Mouse (Mus musculus): ENCODE measurements at regions not wholly inside any gene's neighbourhood (a gene's known extent, or its start where the extent isn't known, plus 50 kb on each side); places are given as distances from the start of the nearest gene placed in this dataset.
A peak's percentile ranks its signal among the peaks of the same experiment; 100 is the strongest.

GRCm38 (mm10) chr13:44131916-44132315, 347.3 kb downstream of the Cd83 start:
- no peak for DNase-seq (ENCODE audit: low read depth, low spot score)

DNA sequence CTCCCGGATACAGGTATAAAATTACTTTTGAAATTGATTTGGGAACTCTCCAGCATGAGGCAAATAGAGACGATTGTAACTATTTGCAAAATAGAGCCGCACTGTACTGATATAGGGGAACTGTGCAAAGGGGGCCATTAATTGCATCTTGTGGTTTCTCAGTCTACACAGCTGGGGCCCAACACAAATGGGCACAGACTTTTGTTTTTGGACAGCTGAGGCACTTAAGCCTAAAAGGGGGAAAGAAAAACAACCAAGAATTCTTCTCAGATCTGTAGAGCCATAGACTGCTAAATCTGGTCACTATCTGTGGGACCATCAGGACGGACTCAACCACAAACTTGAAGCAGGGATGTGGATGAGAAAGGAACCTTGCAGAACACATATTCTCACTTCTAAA, 347.9 kb downstream of the Cd83 start:
- no peak for DNase-seq (ENCODE audit: low read depth, low spot score)

DNA sequence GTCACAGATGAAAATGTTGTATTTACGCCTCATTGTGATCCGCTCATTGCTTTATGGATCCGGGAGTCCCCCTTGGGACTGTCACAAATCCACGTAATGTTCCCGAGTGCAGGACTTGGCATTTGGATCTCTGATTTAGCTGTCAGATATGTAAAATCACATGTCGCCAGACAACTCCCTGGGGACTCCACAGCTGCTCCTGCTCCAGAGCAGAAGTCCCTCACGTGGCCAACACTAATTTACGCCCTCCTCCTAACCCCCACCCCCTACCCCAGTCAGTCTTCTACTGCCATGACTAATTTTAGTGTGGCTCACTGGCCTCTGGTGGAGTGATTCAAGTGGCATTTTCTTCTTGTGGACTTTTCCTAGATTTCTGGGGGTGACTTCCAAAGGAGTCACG, 348.9 kb downstream of the Cd83 start:
- DNase-seq (ENCODE audit: low read depth, low spot score): peak; percentile 61

GRCm38 (mm10) chr13:44141181-44141580, 356.6 kb downstream of the Cd83 start:
- DNase-seq (ENCODE audit: low read depth, low spot score): no peak

GRCm38 (mm10) chr13:44145441-44145840, 360.9 kb downstream of the Cd83 start:
- no peak for DNase-seq (ENCODE audit: low read depth, low spot score)

- DNase-seq (ENCODE audit: low read depth, low spot score): no peak
Observed at GRCm38 (mm10) chr13:44147841-44148240, 363.3 kb downstream of the Cd83 start.

DNA sequence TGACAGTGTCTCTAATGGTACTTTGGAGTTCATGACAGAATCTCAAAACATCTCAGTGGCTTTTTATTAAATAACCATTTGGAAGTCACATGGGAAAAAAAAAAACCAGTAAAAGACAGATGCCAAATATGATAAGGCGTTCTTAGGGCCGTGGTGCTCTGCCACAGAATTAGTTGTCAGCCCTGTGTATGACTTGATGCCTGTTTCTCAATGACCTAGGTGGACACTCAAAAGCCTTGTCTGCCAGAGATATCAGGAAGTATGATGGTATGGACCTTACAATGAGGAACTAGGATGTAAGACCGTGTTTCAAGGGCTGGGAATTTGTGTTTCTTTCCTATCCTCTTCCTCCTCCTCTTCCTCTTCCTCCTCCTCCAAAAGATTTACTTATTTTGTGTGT, 364.9 kb downstream of the Cd83 start:
- DNase-seq (ENCODE audit: low read depth, low spot score): no peak

DNA sequence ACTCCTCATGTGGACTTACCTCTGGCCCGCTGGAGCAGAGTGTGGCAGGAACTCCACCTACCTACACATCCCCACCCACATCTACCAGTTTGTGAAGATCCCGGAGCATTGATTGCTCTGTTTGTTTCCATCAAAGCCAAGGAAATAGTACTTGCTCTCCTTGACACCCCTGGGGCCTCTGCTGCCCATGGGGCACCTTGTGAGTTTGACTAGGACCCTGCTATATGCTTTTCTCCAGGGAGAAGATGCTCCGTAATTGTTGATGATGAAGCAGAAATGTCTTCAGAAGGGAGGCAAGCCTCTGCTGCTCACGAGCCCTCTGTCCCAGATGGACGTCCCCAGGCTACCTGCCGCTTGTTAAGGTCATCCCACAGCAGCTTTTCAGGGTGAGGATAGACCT, 367.0 kb downstream of the Cd83 start:
- DNase-seq (ENCODE audit: low read depth, low spot score): no peak

- DNase-seq (ENCODE audit: low read depth, low spot score): no peak
Observed at GRCm38 (mm10) chr13:44152806-44153613, 368.4 kb downstream of the Cd83 start.

DNA sequence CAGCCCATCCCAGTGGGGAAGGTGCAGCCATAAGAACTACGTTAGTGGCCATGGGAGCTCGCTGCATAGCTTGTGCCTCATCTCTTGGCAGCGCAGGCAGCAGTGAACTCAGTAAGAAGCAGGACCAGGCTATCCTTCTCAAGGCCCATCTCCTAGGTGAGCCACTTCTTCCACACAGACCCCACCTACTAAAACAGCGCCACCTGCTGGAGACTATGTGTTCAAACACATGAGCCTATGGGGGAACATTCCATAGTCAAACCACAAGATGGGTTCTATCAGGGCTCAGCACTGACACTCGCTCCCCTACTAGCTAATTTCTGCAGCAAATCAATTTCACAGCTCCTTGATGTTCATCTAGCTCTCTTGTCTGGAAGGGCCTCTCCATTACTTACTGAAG, 369.2 kb downstream of the Cd83 start:
- DNase-seq (ENCODE audit: low read depth, low spot score): no peak

GRCm38 (mm10) chr13:44155956-44156355, 371.4 kb downstream of the Cd83 start:
- no peak for DNase-seq (ENCODE audit: low read depth, low spot score)

DNA sequence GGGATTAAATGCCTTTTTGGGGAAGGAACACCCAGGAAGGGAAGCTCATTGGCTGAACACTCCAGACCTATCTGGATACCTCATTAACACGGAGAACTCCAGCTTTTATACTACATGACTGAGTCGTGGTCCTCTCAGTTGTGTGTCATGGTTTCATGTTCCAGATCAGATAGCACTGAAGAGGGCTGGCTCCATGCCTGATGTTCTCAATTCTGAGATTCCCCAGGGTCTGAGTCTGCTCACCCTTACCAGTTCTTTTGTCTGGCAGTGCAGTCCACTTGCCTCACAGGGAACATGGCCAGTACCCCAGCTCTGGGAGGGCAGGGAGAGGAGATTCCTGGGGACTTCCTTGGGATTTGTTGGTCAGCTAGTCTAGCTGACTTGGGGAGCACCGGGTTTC, 372.0 kb downstream of the Cd83 start:
- DNase-seq (ENCODE audit: low read depth, low spot score): no peak

DNA sequence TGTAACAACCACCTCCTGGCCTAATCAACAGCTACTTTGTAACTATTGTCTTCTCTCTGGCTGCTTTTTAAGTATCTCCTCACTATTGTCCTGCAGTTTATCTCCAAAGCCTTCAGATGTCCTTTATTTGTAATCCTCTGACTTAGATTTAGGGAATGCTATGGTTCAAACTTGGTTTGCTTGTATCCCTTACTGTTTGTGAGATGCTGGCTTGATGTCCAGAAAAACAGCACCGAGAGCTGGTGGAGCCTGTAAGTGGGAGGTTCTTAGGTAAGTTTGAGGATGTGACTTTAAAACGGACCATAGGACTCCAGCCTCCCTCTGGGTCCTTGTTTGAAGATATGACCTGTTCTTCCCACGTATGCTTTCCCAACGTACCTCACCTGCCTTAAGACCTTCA, 372.7 kb downstream of the Cd83 start:
- no peak for DNase-seq (ENCODE audit: low read depth, low spot score)

GRCm38 (mm10) chr13:44158364-44158763, 373.8 kb downstream of the Cd83 start:
- DNase-seq (ENCODE audit: low read depth, low spot score): no peak

- DNase-seq (ENCODE audit: low read depth, low spot score): no peak
Observed at GRCm38 (mm10) chr13:44159346-44159745, 374.8 kb downstream of the Cd83 start.

GRCm38 (mm10) chr13:44164746-44165145, 380.2 kb downstream of the Cd83 start:
- no peak for DNase-seq (ENCODE audit: low read depth, low spot score)

DNA sequence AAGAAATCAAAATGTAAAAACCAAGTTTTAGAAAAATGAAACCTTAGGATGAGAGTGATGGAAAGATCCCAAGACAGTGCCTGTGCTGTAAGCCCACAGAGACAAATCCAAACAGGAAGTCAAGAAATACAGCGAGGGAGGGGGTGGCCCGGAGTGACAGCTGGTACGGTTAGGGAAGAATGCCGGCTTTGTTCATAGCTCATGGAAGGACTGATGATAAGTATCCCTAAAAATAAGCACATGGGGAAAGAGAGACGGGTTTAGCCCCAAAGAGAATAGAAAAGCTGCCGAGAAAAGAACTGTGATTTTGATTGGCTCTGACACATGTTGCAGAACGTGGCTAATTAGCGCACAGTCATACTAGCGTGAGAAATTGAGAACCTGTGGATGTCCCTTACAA, 382.6 kb downstream of the Cd83 start:
- DNase-seq (ENCODE audit: low read depth, low spot score): no peak

- DNase-seq (ENCODE audit: low read depth, low spot score): no peak
Observed at GRCm38 (mm10) chr13:44168186-44168585, 383.6 kb downstream of the Cd83 start.

GRCm38 (mm10) chr13:44171639-44172038, 387.1 kb downstream of the Cd83 start:
- DNase-seq (ENCODE audit: low read depth, low spot score): no peak

DNA sequence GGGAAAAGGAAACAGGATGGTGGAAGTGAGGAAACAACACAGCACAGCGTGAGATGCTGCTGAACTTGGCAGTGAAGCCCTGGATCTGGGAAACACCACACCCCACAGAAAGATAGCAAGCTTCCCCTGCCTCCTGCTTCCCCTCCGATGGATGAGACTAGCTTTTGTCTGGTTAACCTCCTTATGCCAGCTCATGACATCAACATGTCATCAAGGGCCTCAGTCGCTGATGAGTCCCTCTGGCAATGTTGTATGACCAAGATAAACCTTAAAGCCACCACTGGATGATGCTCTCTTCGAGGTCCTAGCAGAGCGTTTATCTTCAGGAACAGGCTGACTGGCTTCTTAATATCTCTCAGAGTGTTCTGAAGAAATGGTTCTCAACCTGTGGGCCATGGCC, 388.1 kb downstream of the Cd83 start:
- no peak for DNase-seq (ENCODE audit: low read depth, low spot score)

DNA sequence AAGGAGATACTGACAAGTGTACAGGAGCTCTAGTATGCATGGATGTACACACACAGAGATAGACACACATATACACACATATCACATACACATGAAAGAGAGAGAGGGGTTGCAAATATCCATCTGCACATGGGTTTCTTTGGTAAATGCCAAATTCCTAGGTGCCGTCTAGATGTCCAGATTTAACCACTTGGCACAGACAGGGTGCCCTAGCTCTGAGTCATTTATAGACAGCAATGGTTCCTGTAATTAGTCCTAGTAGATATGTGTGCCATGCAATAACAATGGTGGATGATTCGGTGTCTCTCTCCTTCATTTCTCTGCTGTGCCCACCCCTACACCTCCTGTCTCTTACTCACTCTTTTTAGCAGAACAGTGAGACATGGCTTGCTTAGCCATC, 389.7 kb downstream of the Cd83 start:
- DNase-seq (ENCODE audit: low read depth, low spot score): no peak

DNA sequence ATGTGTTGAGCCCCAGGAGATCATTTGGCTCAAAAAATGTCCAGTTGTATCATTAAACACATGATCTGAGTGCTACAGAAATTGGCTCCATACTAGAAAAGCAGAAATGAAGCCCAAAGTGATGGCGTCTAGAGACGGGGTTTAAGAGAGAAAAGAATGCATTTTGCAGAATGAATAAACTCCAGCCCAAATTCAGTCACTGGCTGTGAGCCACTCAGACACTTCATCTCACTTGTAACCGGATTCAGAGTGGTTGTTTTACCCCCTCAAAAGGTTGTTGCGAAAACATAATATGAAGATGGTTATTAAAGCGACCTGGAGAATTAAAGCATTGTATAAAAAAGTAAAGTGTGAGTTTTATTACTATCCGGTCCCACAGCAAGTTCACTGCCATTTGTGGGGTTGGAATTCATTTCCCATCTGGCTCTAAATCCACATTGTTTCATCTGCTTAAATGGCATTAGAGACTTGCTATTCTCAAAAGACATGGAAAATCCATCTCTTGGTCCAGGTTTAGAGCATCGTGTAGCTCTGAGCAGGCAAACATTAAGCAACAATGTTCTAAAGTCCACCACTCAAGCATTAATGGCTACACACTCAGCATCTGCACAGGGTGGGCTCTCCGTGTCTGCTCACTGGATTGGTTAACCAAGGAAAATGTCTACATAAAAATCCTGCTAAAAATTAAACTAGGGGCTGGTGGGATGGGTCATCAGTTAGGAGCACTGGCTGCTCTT, 390.9 kb downstream of the Cd83 start:
- no peak for DNase-seq (ENCODE audit: low read depth, low spot score)

GRCm38 (mm10) chr13:44176121-44176520, 391.5 kb downstream of the Cd83 start:
- DNase-seq (ENCODE audit: low read depth, low spot score): no peak
